Mouse (Mus musculus) brain, embryonic 14.5 days (tissue): ENCODE measurements around the gene Dtwd1.

Source experiments
- CTCF ChIP-seq: fragments of 200-500 bp; IDR thresholded peaks from 2 replicates; pipeline ENCODE4 v1.5.1; 2012; ENCODE audit warnings: inconsistent platforms, mild to moderate bottlenecking, moderate library complexity, borderline replicate concordance; ENCODE audit not compliant: insufficient read depth, insufficient read length; ENCODE audit errors: extremely low read depth
- POLR2A ChIP-seq: fragments of 200-500 bp; IDR thresholded peaks from 2 replicates; pipeline ENCODE4 v1.6.1; 2012; ENCODE audit warnings: mild to moderate bottlenecking, inconsistent platforms, borderline replicate concordance; ENCODE audit not compliant: poor library complexity, insufficient read depth, insufficient read length, severe bottlenecking; ENCODE audit errors: extremely low read depth

- TF ChIP-seq CTCF = no peak
- TF ChIP-seq POLR2A = no peak
Measured at GRCm38 (mm10) chr2:126195631-126196356, 43.9 kb downstream of the Dtwd1 start.
